Mouse (Mus musculus) small intestine, adult 10 weeks (tissue): Measurements from ENCODE around the gene Ndufa12. TPM values are rescaled to one million over a fixed set of nuclear protein-coding genes. Genes with fewer than 3 reads are reported as not detected.

ENCODE experiments used
- polyA plus RNA-seq: library from polyadenylated mRNA; stranded (reverse); fragments of 350-450 nt; fragmentation: Illumina TruSeq; extraction: RNeasy Lipid Tissue Mini Kit (QIAGEN cat#74804); gene quantifications from one replicate; pipeline ENCODE4 v1.2.3, GENCODE M21; 2014; ENCODE audit warnings: low replicate concordance

Gene Ndufa12
- 126 TPM for polyA plus RNA-seq

GRCm38 (mm10) chr10:94198482-94199405, at the start of gene Ndufa12:
Gene Ndufa12, plus strand, starts transcription at chr10:94198720.

Other genes starting within 250 kb of the Ndufa12 start
- 6.5 TPM for gene Vezt, start 162.9 kb upstream of the Ndufa12 start, polyA plus RNA-seq
- 11.0 TPM for gene Fgd6, start 162.7 kb upstream of the Ndufa12 start, polyA plus RNA-seq
- gene Nr2c1, start 50.7 kb upstream of the Ndufa12 start, polyA plus RNA-seq: 18.8 TPM
- gene Gm4792, start 100.0 kb downstream of the Ndufa12 start, polyA plus RNA-seq: not detected
- gene Tmcc3, start 113.2 kb downstream of the Ndufa12 start, polyA plus RNA-seq: 44.0 TPM